Mouse (Mus musculus): ENCODE results near the gene Arpp21.

Arpp21 gene

GRCm38 (mm10) chr9:112235696-112236397 lies at the start of gene Arpp21:
TSS of gene Arpp21 (minus strand) at chr9:112235938.
- DNase-seq = no peak

- no peak for DNase-seq
Observed at GRCm38 (mm10) chr9:112272426-112272969, 36.8 kb upstream of the Arpp21 start.

- no peak for DNase-seq
Observed at GRCm38 (mm10) chr9:112264982-112265641, 29.4 kb upstream of the Arpp21 start.

GRCm38 (mm10) chr9:112261986-112262901 lies 26.5 kb upstream of the Arpp21 start:
- DNase-seq = no peak

- no peak for DNase-seq
Observed at GRCm38 (mm10) chr9:112261556-112261955, 25.8 kb upstream of the Arpp21 start.

- DNase-seq = no peak
Observed at GRCm38 (mm10) chr9:112260696-112261095, 25.0 kb upstream of the Arpp21 start.

- DNase-seq = no peak
Observed at GRCm38 (mm10) chr9:112258560-112258959, 22.8 kb upstream of the Arpp21 start.

GRCm38 (mm10) chr9:112255971-112256370 lies 20.2 kb upstream of the Arpp21 start:
- DNase-seq = no peak

GRCm38 (mm10) chr9:112253730-112254129 lies 18.0 kb upstream of the Arpp21 start:
- DNase-seq = no peak

- no peak for DNase-seq
Observed at GRCm38 (mm10) chr9:112251857-112252256, 16.1 kb upstream of the Arpp21 start.

- no peak for DNase-seq
Observed at GRCm38 (mm10) chr9:112251339-112251738, 15.6 kb upstream of the Arpp21 start.

GRCm38 (mm10) chr9:112249753-112250152 lies 14.0 kb upstream of the Arpp21 start:
- no peak for DNase-seq

- DNase-seq = no peak
Observed at GRCm38 (mm10) chr9:112247183-112247582, 11.4 kb upstream of the Arpp21 start.

- no peak for DNase-seq
Observed at GRCm38 (mm10) chr9:112238168-112238567, 2.4 kb upstream of the Arpp21 start.

GRCm38 (mm10) chr9:112236551-112236950 lies 813 bp upstream of the Arpp21 start:
- no peak for DNase-seq

GRCm38 (mm10) chr9:112235041-112235695 lies 570 bp downstream of the Arpp21 start:
- DNase-seq = no peak

- DNase-seq = no peak
Observed at GRCm38 (mm10) chr9:112234505-112235024, 1.2 kb downstream of the Arpp21 start.

- no peak for DNase-seq
Observed at GRCm38 (mm10) chr9:112233822-112234504, 1.8 kb downstream of the Arpp21 start.

GRCm38 (mm10) chr9:112233378-112233777 lies 2.4 kb downstream of the Arpp21 start:
- DNase-seq = no peak

GRCm38 (mm10) chr9:112231935-112232575 lies 3.7 kb downstream of the Arpp21 start:
- no peak for DNase-seq

- DNase-seq = no peak
Observed at GRCm38 (mm10) chr9:112231383-112231782, 4.4 kb downstream of the Arpp21 start.

Data from kidney, adult 18-20 months (tissue).